Mouse (Mus musculus) midbrain, postnatal 0 days (tissue): Measurements from ENCODE around the gene Mrgbp. TPM values are rescaled to one million over a fixed set of nuclear protein-coding genes. Genes with fewer than 3 reads are reported as not detected.
A peak's percentile ranks its signal among the peaks of the same experiment; 100 is the strongest.

Source experiments
- ATAC-seq: fragments of 200-750 bp; cut with Nextera tagmentation; 2 replicates; pipeline ENCODE4 v1.8.0; 2017; ENCODE audit warnings: moderate number of reproducible peaks, mild to moderate bottlenecking, moderate TSS enrichment, moderate library complexity; ENCODE audit not compliant: low FRiP score
- DNase-seq: peaks from one replicate; pipeline ENCODE4 v3.0.0-alpha.2; 2015; ENCODE audit warnings: low spot score
- H3K27ac ChIP-seq: fragments of 300-500 bp; sonication (generic); 2 replicates; pipeline ENCODE4 v1.5.1; 2014; ENCODE audit warnings: low read depth, mild to moderate bottlenecking, low read length, mixed read lengths
- H3K27me3 ChIP-seq: fragments of 300-500 bp; sonication (generic); 2 replicates; pipeline ENCODE4 v1.6.1; 2014; ENCODE audit warnings: low read length, control low read depth, mixed read lengths; ENCODE audit not compliant: insufficient read depth
- H3K36me3 ChIP-seq: fragments of 300-500 bp; sonication (generic); 2 replicates; pipeline ENCODE4 v1.6.1; 2014; ENCODE audit warnings: low read length, control low read depth, mixed read lengths; ENCODE audit not compliant: insufficient read depth
- H3K4me1 ChIP-seq: fragments of 300-500 bp; sonication (generic); 2 replicates; pipeline ENCODE4 v1.6.1; 2014; ENCODE audit warnings: mild to moderate bottlenecking, control low read depth, antibody characterized with exemption, low read length, mixed read lengths; ENCODE audit not compliant: insufficient read depth
- H3K4me2 ChIP-seq: fragments of 300-500 bp; sonication (generic); 2 replicates; pipeline ENCODE4 v1.6.1; 2014; ENCODE audit warnings: low read depth, mild to moderate bottlenecking, low read length, mixed read lengths; ENCODE audit not compliant: poor library complexity, severe bottlenecking
- H3K4me3 ChIP-seq: fragments of 300-500 bp; sonication (generic); 2 replicates; pipeline ENCODE4 v1.5.1; 2014; ENCODE audit warnings: low read depth, mild to moderate bottlenecking, low read length, moderate library complexity
- H3K9ac ChIP-seq: fragments of 300-500 bp; sonication (generic); replicated peaks from 2 replicates; pipeline ENCODE4 v1.6.1; 2014; ENCODE audit warnings: mild to moderate bottlenecking, low read length, moderate library complexity, mixed read lengths; ENCODE audit not compliant: poor library complexity, severe bottlenecking
- H3K9me3 ChIP-seq: fragments of 300-500 bp; sonication (generic); 2 replicates; pipeline ENCODE4 v1.6.1; 2016; ENCODE audit warnings: low read length, control low read depth
- CTCF ChIP-seq: IDR thresholded peaks from 2 replicates; pipeline ENCODE4 v1.5.1; 2016; ENCODE audit warnings: antibody characterized with exemption, mild to moderate bottlenecking
- WGBS: fragments of 180-500 bp; shearing (Covaris S2); extraction: QIAGEN DNeasy Blood & Tissue Kit; methylation state at CpG from one replicate; pipeline ENCODE4 v1.1.7; 2014; 5-methylcytosine and 5-hydroxymethylcytosine counted together
- polyA plus RNA-seq: library from polyadenylated mRNA; unstranded; fragments of >200 nt; fragmentation: Nextera tagmentation; extraction: Ambion mirVana; gene quantifications from 2 replicates; pipeline ENCODE4 v1.2.1, GENCODE M21; 2015
- total RNA-seq: library from RNA; depleted of rRNA; stranded (reverse); fragments of >200 nt; gene quantifications from 2 replicates; pipeline ENCODE4 v1.2.3, GENCODE M21; 2014

Gene Mrgbp
- total and polyA plus RNA-seq, 2 experiments from 2014 or later, result 36.5 to 60.8 TPM

- no peak overlapping the region for H3K4me3 ChIP-seq
- no peak for TF ChIP-seq CTCF
- no peaks in the 10 kb centered on the region; the same call in 1 of the 2 replicates for H3K36me3 ChIP-seq
- no peak overlapping the region for H3K27ac ChIP-seq
- 13% methylated on average over 8 of the region's 8 CpGs for WGBS
- H3K27me3 ChIP-seq, result no peaks in the 10 kb centered on the region
- no peak overlapping the region for H3K9ac ChIP-seq
- H3K9me3 ChIP-seq, result no peaks in the 10 kb centered on the region
- H3K4me1 ChIP-seq, result peaks cover 5% of the 10 kb centered on the region; the same call in 1 of the 2 replicates
- DNase-seq, result peak; percentile 64
- peak; percentile 84 for ATAC-seq
- peak overlapping the region; percentile 16 for H3K4me2 ChIP-seq
Observed at GRCm38 (mm10) chr2:180547384-180548106, 33.6 kb upstream of the Mrgbp start.

- no peak for TF ChIP-seq CTCF
- peaks cover 5% of the 10 kb centered on the region; the same call in 1 of the 2 replicates for H3K4me1 ChIP-seq
- no peaks in the 10 kb centered on the region for H3K27me3 ChIP-seq
- 87% methylated on average over 3 of the region's 3 CpGs for WGBS
- ATAC-seq (no peak), DNase-seq (no peak)
- no peak overlapping the region for H3K9ac ChIP-seq
- H3K36me3 ChIP-seq, result no peaks in the 10 kb centered on the region
- no peak overlapping the region for H3K4me2 ChIP-seq
- H3K9me3 ChIP-seq, result no peaks in the 10 kb centered on the region
- H3K27ac ChIP-seq, result no peak overlapping the region
- H3K4me3 ChIP-seq, result no peak overlapping the region
Observed at GRCm38 (mm10) chr2:180552340-180552739, 28.8 kb upstream of the Mrgbp start.

- Histone ChIP-seq H3K27ac (no peak overlapping the region), H3K9ac (no peak overlapping the region), H3K9me3 (no peaks in the 10 kb centered on the region), H3K4me1 (no peaks in the 10 kb centered on the region), H3K27me3 (no peaks in the 10 kb centered on the region), H3K36me3 (no peaks in the 10 kb centered on the region), H3K4me2 (no peak overlapping the region), H3K4me3 (no peak overlapping the region)
- peak; percentile 38 for DNase-seq
- 43% methylated on average over 3 of the region's 3 CpGs for WGBS
- no peak for ATAC-seq
- peak; percentile 56 for TF ChIP-seq CTCF
Observed at GRCm38 (mm10) chr2:180555219-180555618, 25.9 kb upstream of the Mrgbp start.

- no peak for TF ChIP-seq CTCF
- Histone ChIP-seq H3K27me3 (no peaks in the 10 kb centered on the region), H3K27ac (no peak overlapping the region), H3K36me3 (no peaks in the 10 kb centered on the region), H3K9me3 (no peaks in the 10 kb centered on the region), H3K4me3 (no peak overlapping the region), H3K4me2 (no peak overlapping the region), H3K4me1 (no peaks in the 10 kb centered on the region), H3K9ac (no peak overlapping the region)
- no peak for DNase-seq
- ATAC-seq, result no peak
- WGBS, result 88% methylated on average over 3 of the region's 3 CpGs
Observed at GRCm38 (mm10) chr2:180556470-180556869, 24.6 kb upstream of the Mrgbp start.

GRCm38 (mm10) chr2:180560245-180560644 lies 20.9 kb upstream of the Mrgbp start:
- Histone ChIP-seq H3K27ac (no peak overlapping the region), H3K4me3 (no peak overlapping the region), H3K9ac (no peak overlapping the region), H3K4me1 (no peaks in the 10 kb centered on the region), H3K4me2 (no peak overlapping the region), H3K9me3 (no peaks in the 10 kb centered on the region), H3K27me3 (no peaks in the 10 kb centered on the region), H3K36me3 (no peaks in the 10 kb centered on the region)
- TF ChIP-seq CTCF, result peak; percentile 56
- WGBS, result 58% methylated on average over 5 of the region's 5 CpGs
- DNase-seq (no peak), ATAC-seq (no peak)

GRCm38 (mm10) chr2:180562146-180562545 lies 19.0 kb upstream of the Mrgbp start:
- Histone ChIP-seq H3K4me3 (no peak overlapping the region), H3K27ac (no peak overlapping the region), H3K27me3 (no peaks in the 10 kb centered on the region), H3K36me3 (no peaks in the 10 kb centered on the region), H3K9ac (no peak overlapping the region), H3K9me3 (no peaks in the 10 kb centered on the region), H3K4me1 (no peaks in the 10 kb centered on the region), H3K4me2 (no peak overlapping the region)
- 67% methylated on average over 5 of the region's 5 CpGs for WGBS
- DNase-seq (no peak), ATAC-seq (no peak)
- peak; percentile 51 for TF ChIP-seq CTCF
